Mouse (Mus musculus): ENCODE measurements around the gene Trex1. TPM values are rescaled to one million over a fixed set of nuclear protein-coding genes. Genes with fewer than 3 reads are reported as not detected.

Gene Trex1
- polyA plus RNA-seq, 1 experiment from 2014 or later: 11.9 TPM

DNA sequence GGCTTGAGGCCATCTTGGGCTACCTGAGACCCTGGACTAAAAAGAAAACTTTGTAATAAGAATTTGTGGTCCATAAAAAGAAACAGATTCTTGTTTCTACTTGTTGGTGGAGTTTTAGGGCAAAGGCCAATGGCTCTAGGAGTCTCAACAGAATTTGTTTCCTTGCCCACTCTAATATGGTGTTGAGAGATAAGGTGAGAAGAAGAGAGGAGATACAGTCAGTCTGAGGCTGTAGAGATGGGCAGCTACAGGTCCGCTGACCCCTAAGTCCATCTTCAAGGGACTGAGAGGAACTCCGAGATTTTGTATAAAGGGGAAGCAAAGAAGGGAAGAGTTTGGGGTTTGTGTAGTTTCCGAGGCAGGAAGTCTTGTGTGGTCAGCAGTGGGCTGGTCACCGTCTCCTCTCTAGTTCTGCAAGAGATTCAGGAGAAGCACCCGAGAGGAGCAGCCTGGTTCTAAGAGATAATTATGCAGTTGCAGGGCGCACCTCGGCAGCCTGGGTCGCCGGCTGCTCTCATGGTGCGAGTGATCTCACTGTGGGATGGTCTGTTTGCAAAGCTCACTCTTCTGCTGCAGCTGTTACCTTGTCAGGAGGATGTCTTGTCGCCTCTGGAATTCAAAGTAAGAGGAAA lies 42.4 kb downstream of the Trex1 start:
- Histone ChIP-seq H3K9me3 (replicated peaks; ENCODE audit: control insufficient read depth, low read length) (no peaks in the 10 kb centered on the region), H3K4me2 (ENCODE audit: low read length) (no peak overlapping the region), H3K4me3 (ENCODE audit: low read depth, low read length) (no peak overlapping the region), H3K27ac (ENCODE audit: low read depth, low read length) (no peak overlapping the region), H3K36me3 (ENCODE audit: control insufficient read depth, insufficient read depth, low read length) (no peaks in the 10 kb centered on the region), H3K9ac (ENCODE audit: low read length) (no peak overlapping the region), H3K4me1 (ENCODE audit: control insufficient read depth, insufficient read depth, low read length) (no peaks in the 10 kb centered on the region), H3K27me3 (replicated peaks; ENCODE audit: control insufficient read depth, insufficient read depth, low read length) (no peaks in the 10 kb centered on the region)
- DNase-seq (ENCODE audit: low spot score): no peak
- no peak for ATAC-seq
- 78% methylated on average over 11 of the region's 11 CpGs for WGBS

DNA sequence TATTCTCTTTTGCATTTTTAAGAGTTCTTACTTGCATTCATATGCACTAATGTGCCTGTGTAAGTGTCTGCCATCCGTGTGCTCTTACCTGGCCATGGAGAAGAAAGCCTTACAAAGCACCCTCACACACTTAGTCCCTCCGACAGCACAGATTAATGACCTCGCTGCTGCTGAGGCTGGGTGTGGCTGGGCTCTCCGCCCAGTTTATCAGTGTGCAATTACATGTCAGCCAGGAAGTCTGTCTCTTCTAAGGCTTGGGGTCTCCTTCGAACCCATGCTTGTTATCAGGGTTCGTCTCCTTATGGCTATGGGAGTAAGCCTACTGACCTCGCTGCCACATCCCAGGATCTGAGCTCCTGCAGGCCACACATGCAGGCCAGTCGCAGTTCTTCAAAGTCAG lies 44.1 kb downstream of the Trex1 start:
- H3K4me2 ChIP-seq (ENCODE audit: low read length): no peak overlapping the region
- WGBS: 81% methylated on average over 8 of the region's 8 CpGs
- no peak overlapping the region for H3K4me3 ChIP-seq (ENCODE audit: low read depth, low read length)
- 0 out of 2 replicates have a peak, but pooled peaks cover 4% of the 10 kb centered on the region for H3K36me3 ChIP-seq (ENCODE audit: control insufficient read depth, insufficient read depth, low read length)
- H3K9me3 ChIP-seq (replicated peaks; ENCODE audit: control insufficient read depth, low read length): no peaks in the 10 kb centered on the region
- H3K27ac ChIP-seq (ENCODE audit: low read depth, low read length): no peak overlapping the region
- H3K9ac ChIP-seq (ENCODE audit: low read length): no peak overlapping the region
- ATAC-seq (no peak), DNase-seq (ENCODE audit: low spot score) (no peak)
- no peaks in the 10 kb centered on the region for H3K27me3 ChIP-seq (replicated peaks; ENCODE audit: control insufficient read depth, insufficient read depth, low read length)
- H3K4me1 ChIP-seq (ENCODE audit: control insufficient read depth, insufficient read depth, low read length): no peaks in the 10 kb centered on the region

DNA sequence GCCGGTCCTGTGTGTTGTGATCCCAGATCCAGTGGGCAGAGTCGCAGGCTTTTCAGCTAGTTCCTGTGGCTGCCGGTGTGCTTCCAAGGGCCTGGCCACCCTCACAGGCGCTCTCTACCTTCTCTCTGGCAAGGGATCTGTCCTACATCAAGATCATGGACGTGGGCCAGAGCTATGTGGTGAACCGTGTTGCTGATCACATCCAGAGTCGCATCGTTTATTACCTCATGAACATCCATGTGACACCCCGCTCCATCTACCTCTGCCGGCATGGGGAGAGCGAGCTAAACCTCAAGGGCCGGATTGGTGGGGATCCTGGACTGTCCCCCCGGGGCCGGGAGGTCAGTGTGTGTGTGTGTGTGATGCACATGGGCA lies 49.2 kb downstream of the Trex1 start:
- H3K4me2 ChIP-seq (ENCODE audit: low read length): no peak overlapping the region
- whole genome bisulfite sequencing: 88% methylated on average over 14 of the region's 14 CpGs
- H3K4me3 ChIP-seq (ENCODE audit: low read depth, low read length): no peak overlapping the region
- H3K27me3 ChIP-seq (replicated peaks; ENCODE audit: control insufficient read depth, insufficient read depth, low read length): no peaks in the 10 kb centered on the region
- DNase-seq (ENCODE audit: low spot score) (no peak), ATAC-seq (no peak)
- H3K27ac ChIP-seq (ENCODE audit: low read depth, low read length): no peak overlapping the region
- no peaks in the 10 kb centered on the region for H3K9me3 ChIP-seq (replicated peaks; ENCODE audit: control insufficient read depth, low read length)
- H3K9ac ChIP-seq (ENCODE audit: low read length): no peak overlapping the region
- H3K4me1 ChIP-seq (ENCODE audit: control insufficient read depth, insufficient read depth, low read length): no peaks in the 10 kb centered on the region
- H3K36me3 ChIP-seq (ENCODE audit: control insufficient read depth, insufficient read depth, low read length): 0 out of 2 replicates have a peak, but pooled peaks cover 10% of the 10 kb centered on the region

DNA sequence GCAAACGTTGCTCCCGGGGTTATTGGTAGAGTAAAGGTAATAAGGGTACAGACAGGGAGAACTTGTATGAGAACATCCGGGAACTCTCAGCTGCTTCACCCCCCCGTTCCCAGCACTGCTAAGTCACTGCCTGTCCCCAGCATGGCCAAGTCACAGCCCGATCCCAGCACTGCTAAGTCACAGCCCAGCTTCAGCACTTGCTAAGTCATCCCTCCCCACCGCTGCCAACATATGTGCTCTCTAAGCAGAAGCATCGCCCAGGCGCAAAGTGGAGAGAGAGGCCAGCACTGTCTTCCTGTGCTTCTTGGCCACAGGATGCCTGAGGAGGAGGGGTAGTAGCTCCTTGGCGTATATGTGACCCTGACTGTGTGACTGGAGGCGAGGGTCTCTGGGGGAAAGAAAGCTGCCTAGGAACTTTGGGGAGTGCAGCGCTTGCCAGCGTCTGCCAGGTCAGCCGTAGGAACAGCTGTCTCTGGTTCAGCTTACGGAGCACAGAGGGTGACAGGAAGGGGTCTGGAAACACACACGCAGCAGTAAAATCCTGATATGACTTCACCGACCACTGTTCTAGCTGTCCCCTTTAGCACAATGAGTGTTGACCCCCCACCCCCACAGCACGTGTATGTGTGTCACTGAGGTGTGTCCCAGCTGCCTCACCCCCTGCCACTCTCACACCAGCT lies 49.8 kb downstream of the Trex1 start:
- 0 out of 2 replicates have a peak, but pooled peaks cover 10% of the 10 kb centered on the region for H3K36me3 ChIP-seq (ENCODE audit: control insufficient read depth, insufficient read depth, low read length)
- H3K4me2 ChIP-seq (ENCODE audit: low read length): no peak overlapping the region
- no peaks in the 10 kb centered on the region for H3K4me1 ChIP-seq (ENCODE audit: control insufficient read depth, insufficient read depth, low read length)
- H3K4me3 ChIP-seq (ENCODE audit: low read depth, low read length): no peak overlapping the region
- no peak overlapping the region for H3K27ac ChIP-seq (ENCODE audit: low read depth, low read length)
- no peak for ATAC-seq
- no peaks in the 10 kb centered on the region for H3K9me3 ChIP-seq (replicated peaks; ENCODE audit: control insufficient read depth, low read length)
- WGBS: 67% methylated on average over 17 of the region's 17 CpGs
- no peak for DNase-seq (ENCODE audit: low spot score)
- no peaks in the 10 kb centered on the region for H3K27me3 ChIP-seq (replicated peaks; ENCODE audit: control insufficient read depth, insufficient read depth, low read length)
- H3K9ac ChIP-seq (ENCODE audit: low read length): no peak overlapping the region

DNA sequence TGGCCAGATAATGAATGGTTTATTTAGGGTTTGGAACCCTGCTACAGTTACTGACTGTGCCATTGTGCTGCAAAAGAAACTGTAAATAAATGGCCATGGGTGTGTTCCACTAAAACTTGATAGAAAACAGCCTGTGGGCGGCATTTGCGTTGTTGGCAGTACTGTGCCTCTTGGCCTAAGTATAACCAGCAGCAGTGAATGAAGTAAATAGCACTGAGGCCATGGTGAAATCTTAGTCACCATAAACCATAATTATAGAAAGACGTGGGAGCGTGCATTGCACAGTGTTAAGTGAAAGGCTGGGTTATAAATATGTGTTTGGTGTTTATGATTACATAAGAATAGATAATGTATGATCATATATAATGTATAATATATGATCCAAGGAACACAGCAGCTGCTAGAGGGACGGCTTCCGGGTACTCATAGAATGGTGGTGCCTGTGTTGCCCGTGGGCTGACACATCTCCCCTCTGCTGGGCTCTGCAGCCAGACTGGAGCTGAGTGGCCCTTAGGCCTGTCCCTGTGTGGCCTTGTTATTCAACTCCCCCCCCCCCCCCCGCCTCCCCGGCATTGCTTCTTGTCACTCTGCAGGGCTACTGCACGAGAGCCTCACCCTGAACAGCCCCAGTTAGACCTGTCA lies 50.4 kb downstream of the Trex1 start:
- Histone ChIP-seq H3K4me2 (ENCODE audit: low read length) (no peak overlapping the region), H3K4me3 (ENCODE audit: low read depth, low read length) (no peak overlapping the region), H3K9me3 (replicated peaks; ENCODE audit: control insufficient read depth, low read length) (no peaks in the 10 kb centered on the region), H3K4me1 (ENCODE audit: control insufficient read depth, insufficient read depth, low read length) (no peaks in the 10 kb centered on the region), H3K27ac (ENCODE audit: low read depth, low read length) (no peak overlapping the region), H3K36me3 (ENCODE audit: control insufficient read depth, insufficient read depth, low read length) (0 out of 2 replicates have a peak, but pooled peaks cover 10% of the 10 kb centered on the region), H3K27me3 (replicated peaks; ENCODE audit: control insufficient read depth, insufficient read depth, low read length) (no peaks in the 10 kb centered on the region), H3K9ac (ENCODE audit: low read length) (no peak overlapping the region)
- 74% methylated on average over 10 of the region's 10 CpGs for WGBS
- no peak for ATAC-seq
- DNase-seq (ENCODE audit: low spot score): no peak

DNA sequence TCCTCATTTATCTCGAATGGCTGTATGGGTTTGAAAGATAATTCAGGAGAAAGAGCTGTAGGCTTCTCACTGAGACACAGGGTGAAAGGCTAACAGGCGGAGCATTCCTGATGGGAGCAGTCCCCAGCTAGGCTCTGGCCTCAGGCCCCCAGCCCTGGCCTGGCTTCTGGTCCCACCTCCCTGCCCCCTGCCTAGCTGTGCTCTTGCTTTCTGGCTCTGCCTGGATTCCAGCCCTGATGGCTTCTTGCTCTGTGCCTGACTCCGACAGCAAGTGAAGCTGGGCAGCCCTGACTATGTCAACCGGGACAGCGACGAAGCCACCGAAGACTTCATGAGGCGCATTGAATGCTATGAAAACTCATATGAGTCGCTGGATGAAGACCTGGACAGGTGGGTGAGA lies 51.5 kb downstream of the Trex1 start:
- Histone ChIP-seq H3K27me3 (replicated peaks; ENCODE audit: control insufficient read depth, insufficient read depth, low read length) (no peaks in the 10 kb centered on the region), H3K4me2 (ENCODE audit: low read length) (no peak overlapping the region), H3K27ac (ENCODE audit: low read depth, low read length) (no peak overlapping the region), H3K36me3 (ENCODE audit: control insufficient read depth, insufficient read depth, low read length) (0 out of 2 replicates have a peak, but pooled peaks cover 10% of the 10 kb centered on the region), H3K4me1 (ENCODE audit: control insufficient read depth, insufficient read depth, low read length) (no peaks in the 10 kb centered on the region), H3K4me3 (ENCODE audit: low read depth, low read length) (no peak overlapping the region), H3K9me3 (replicated peaks; ENCODE audit: control insufficient read depth, low read length) (no peaks in the 10 kb centered on the region), H3K9ac (ENCODE audit: low read length) (no peak overlapping the region)
- WGBS: 78% methylated on average over 9 of the region's 9 CpGs
- no peak for ATAC-seq
- no peak for DNase-seq (ENCODE audit: low spot score)

Other genes with a start within 250 kb of the Trex1 start
- gene Celsr3, start 233.4 kb downstream of the Trex1 start, polyA plus RNA-seq (2014; fragmentation: Nextera tagmentation; extraction: Ambion mirVana): 10.7 and 17.6 TPM in 2 replicates
- gene Slc26a6, start 206.5 kb downstream of the Trex1 start, polyA plus RNA-seq (2014; fragmentation: Nextera tagmentation; extraction: Ambion mirVana): 10.6 and 14.7 TPM in 2 replicates
- gene Tmem89, start 145.1 kb downstream of the Trex1 start, polyA plus RNA-seq (2014; fragmentation: Nextera tagmentation; extraction: Ambion mirVana): not detected in 2 replicates
- 453 TPM in 2 replicates for gene Uqcrc1, start 123.1 kb downstream of the Trex1 start, polyA plus RNA-seq (2014; fragmentation: Nextera tagmentation; extraction: Ambion mirVana)
- gene Col7a1, start 106.1 kb downstream of the Trex1 start, polyA plus RNA-seq (2014; fragmentation: Nextera tagmentation; extraction: Ambion mirVana): 1.1 and 1.2 TPM in 2 replicates
- 0.15 and 0.25 TPM in 2 replicates for gene Ucn2, start 73.7 kb downstream of the Trex1 start, polyA plus RNA-seq (2014; fragmentation: Nextera tagmentation; extraction: Ambion mirVana)
- 16.0 and 20.8 TPM in 2 replicates for gene Pfkfb4, start 68.0 kb downstream of the Trex1 start, polyA plus RNA-seq (2014; fragmentation: Nextera tagmentation; extraction: Ambion mirVana)
- gene Shisa5, start 21.2 kb downstream of the Trex1 start, polyA plus RNA-seq (2014; fragmentation: Nextera tagmentation; extraction: Ambion mirVana): 40.8 and 48.9 TPM in 2 replicates
- gene Atrip, start 14.4 kb upstream of the Trex1 start, polyA plus RNA-seq (2014; fragmentation: Nextera tagmentation; extraction: Ambion mirVana): 27.3 and 29.6 TPM in 2 replicates
- 19.4 and 21.2 TPM in 2 replicates for gene Ccdc51, start 22.8 kb upstream of the Trex1 start, polyA plus RNA-seq (2014; fragmentation: Nextera tagmentation; extraction: Ambion mirVana)
- gene Tma7, start 22.9 kb upstream of the Trex1 start, polyA plus RNA-seq (2014; fragmentation: Nextera tagmentation; extraction: Ambion mirVana): 652 and 758 TPM in 2 replicates
- gene Plxnb1, start 35.7 kb upstream of the Trex1 start, polyA plus RNA-seq (2014; fragmentation: Nextera tagmentation; extraction: Ambion mirVana): 13.9 and 15.7 TPM in 2 replicates
- not detected in 2 replicates for gene Fbxw21, start 102.3 kb upstream of the Trex1 start, polyA plus RNA-seq (2014; fragmentation: Nextera tagmentation; extraction: Ambion mirVana)
- not detected in 2 replicates for gene Fbxw13, start 136.2 kb upstream of the Trex1 start, polyA plus RNA-seq (2014; fragmentation: Nextera tagmentation; extraction: Ambion mirVana)
- not detected in 2 replicates for gene Fbxw20, start 175.0 kb upstream of the Trex1 start, polyA plus RNA-seq (2014; fragmentation: Nextera tagmentation; extraction: Ambion mirVana)
- gene Fbxw14, start 227.9 kb upstream of the Trex1 start, polyA plus RNA-seq (2014; fragmentation: Nextera tagmentation; extraction: Ambion mirVana): not detected in 2 replicates